Mouse (Mus musculus): Measurements from ENCODE around the gene Cog3. TPM values are rescaled to one million over a fixed set of nuclear protein-coding genes. Genes with fewer than 3 reads are reported as not detected.
"Not testable (repeated sequence)": the region's sequence is repeated elsewhere in the genome, so short reads cannot be mapped to it uniquely, and the experiment has no call there.

Gene Cog3
- polyA plus RNA-seq, 1 experiment, result 28.2 TPM

- Histone ChIP-seq H3K4me1 (ENCODE audit: control insufficient read depth, insufficient read depth, low read length) (no peaks in the 10 kb centered on the region), H3K4me3 (replicated peaks; ENCODE audit: insufficient read depth, low read depth, low read length) (no peak overlapping the region), H3K27ac (ENCODE audit: insufficient read depth, low read length) (no peak overlapping the region), H3K27me3 (ENCODE audit: control insufficient read depth, insufficient read depth, low read length) (no peaks in the 10 kb centered on the region)
- no peak for DNase-seq
- 85% methylated on average over 8 of the region's 8 CpGs for WGBS
- TF ChIP-seq CTCF (IDR thresholded peaks at IDR 0.05; ENCODE audit: borderline replicate concordance, insufficient read depth, low read depth, low read length) (no peak), POLR2A (IDR thresholded peaks at IDR 0.05; ENCODE audit: borderline replicate concordance, insufficient read depth, low read length) (no peak)
Measured at GRCm38 (mm10) chr14:75773431-75773830, 19.1 kb upstream of the Cog3 start.

- H3K4me1 ChIP-seq (ENCODE audit: control insufficient read depth, insufficient read depth, low read length); DNase-seq; H3K4me3 ChIP-seq (replicated peaks; ENCODE audit: insufficient read depth, low read depth, low read length); H3K27ac ChIP-seq (ENCODE audit: insufficient read depth, low read length); H3K27me3 ChIP-seq (ENCODE audit: control insufficient read depth, insufficient read depth, low read length): not testable (repeated sequence)
- 91% methylated on average over 3 of the region's 3 CpGs for WGBS
Measured at GRCm38 (mm10) chr14:75772407-75772806, 18.1 kb upstream of the Cog3 start.

- Histone ChIP-seq H3K4me3 (replicated peaks; ENCODE audit: insufficient read depth, low read depth, low read length) (no peak overlapping the region), H3K4me1 (ENCODE audit: control insufficient read depth, insufficient read depth, low read length) (no peaks in the 10 kb centered on the region), H3K27ac (ENCODE audit: insufficient read depth, low read length) (no peak overlapping the region), H3K27me3 (ENCODE audit: control insufficient read depth, insufficient read depth, low read length) (no peaks in the 10 kb centered on the region)
- 92% methylated on average over 8 of the region's 8 CpGs for WGBS
- no peak for TF ChIP-seq CTCF (IDR thresholded peaks at IDR 0.05; ENCODE audit: borderline replicate concordance, insufficient read depth, low read depth, low read length)
- no peak for TF ChIP-seq POLR2A (IDR thresholded peaks at IDR 0.05; ENCODE audit: borderline replicate concordance, insufficient read depth, low read length)
- no peak for DNase-seq
Measured at GRCm38 (mm10) chr14:75771101-75771501, 16.8 kb upstream of the Cog3 start.

GRCm38 (mm10) chr14:75769334-75769733 is 15.0 kb upstream of the Cog3 start:
- no peaks in the 10 kb centered on the region for H3K27me3 ChIP-seq (ENCODE audit: control insufficient read depth, insufficient read depth, low read length)
- H3K4me3 ChIP-seq (replicated peaks; ENCODE audit: insufficient read depth, low read depth, low read length), result no peak overlapping the region
- no peaks in the 10 kb centered on the region for H3K4me1 ChIP-seq (ENCODE audit: control insufficient read depth, insufficient read depth, low read length)
- 89% methylated on average over 9 of the region's 9 CpGs for WGBS
- DNase-seq, result no peak
- TF ChIP-seq CTCF (IDR thresholded peaks at IDR 0.05; ENCODE audit: borderline replicate concordance, insufficient read depth, low read depth, low read length), result no peak
- TF ChIP-seq POLR2A (IDR thresholded peaks at IDR 0.05; ENCODE audit: borderline replicate concordance, insufficient read depth, low read length), result no peak
- H3K27ac ChIP-seq (ENCODE audit: insufficient read depth, low read length), result no peak overlapping the region

GRCm38 (mm10) chr14:75768275-75768608 is 13.9 kb upstream of the Cog3 start:
- 2% methylated on average over 1 of the region's 1 CpGs for WGBS
- H3K4me1 ChIP-seq (ENCODE audit: control insufficient read depth, insufficient read depth, low read length), result no peaks in the 10 kb centered on the region
- no peak for DNase-seq
- no peak overlapping the region for H3K4me3 ChIP-seq (replicated peaks; ENCODE audit: insufficient read depth, low read depth, low read length)
- H3K27ac ChIP-seq (ENCODE audit: insufficient read depth, low read length), result no peak overlapping the region
- no peak for TF ChIP-seq POLR2A (IDR thresholded peaks at IDR 0.05; ENCODE audit: borderline replicate concordance, insufficient read depth, low read length)
- TF ChIP-seq CTCF (IDR thresholded peaks at IDR 0.05; ENCODE audit: borderline replicate concordance, insufficient read depth, low read depth, low read length), result no peak
- no peaks in the 10 kb centered on the region for H3K27me3 ChIP-seq (ENCODE audit: control insufficient read depth, insufficient read depth, low read length)

GRCm38 (mm10) chr14:75767492-75768274 is 13.4 kb upstream of the Cog3 start:
- Histone ChIP-seq H3K27me3 (ENCODE audit: control insufficient read depth, insufficient read depth, low read length) (no peaks in the 10 kb centered on the region), H3K27ac (ENCODE audit: insufficient read depth, low read length) (no peak overlapping the region), H3K4me3 (replicated peaks; ENCODE audit: insufficient read depth, low read depth, low read length) (no peak overlapping the region), H3K4me1 (ENCODE audit: control insufficient read depth, insufficient read depth, low read length) (no peaks in the 10 kb centered on the region)
- WGBS, result 49% methylated on average over 17 of the region's 17 CpGs
- DNase-seq, result peak; percentile 60 to 69
- TF ChIP-seq POLR2A (IDR thresholded peaks at IDR 0.05; ENCODE audit: borderline replicate concordance, insufficient read depth, low read length) (no peak), CTCF (IDR thresholded peaks at IDR 0.05; ENCODE audit: borderline replicate concordance, insufficient read depth, low read depth, low read length) (peak; percentile 83)

GRCm38 (mm10) chr14:75761028-75761805 is 6.9 kb upstream of the Cog3 start:
- no peaks in the 10 kb centered on the region for H3K27me3 ChIP-seq (ENCODE audit: control insufficient read depth, insufficient read depth, low read length)
- DNase-seq, result peak; percentile 35 to 56
- H3K27ac ChIP-seq (ENCODE audit: insufficient read depth, low read length), result no peak overlapping the region
- 60% methylated on average over 10 of the region's 10 CpGs for WGBS
- H3K4me3 ChIP-seq (replicated peaks; ENCODE audit: insufficient read depth, low read depth, low read length), result no peak overlapping the region
- TF ChIP-seq CTCF (IDR thresholded peaks at IDR 0.05; ENCODE audit: borderline replicate concordance, insufficient read depth, low read depth, low read length) (peak; percentile 70), POLR2A (IDR thresholded peaks at IDR 0.05; ENCODE audit: borderline replicate concordance, insufficient read depth, low read length) (no peak)
- peaks cover 8% of the 10 kb centered on the region; the same call in 1 of the 2 replicates for H3K4me1 ChIP-seq (ENCODE audit: control insufficient read depth, insufficient read depth, low read length)

- Histone ChIP-seq H3K4me1 (ENCODE audit: control insufficient read depth, insufficient read depth, low read length) (peaks cover 8% of the 10 kb centered on the region; the same call in 1 of the 2 replicates), H3K27me3 (ENCODE audit: control insufficient read depth, insufficient read depth, low read length) (no peaks in the 10 kb centered on the region), H3K4me3 (replicated peaks; ENCODE audit: insufficient read depth, low read depth, low read length) (no peak overlapping the region), H3K27ac (ENCODE audit: insufficient read depth, low read length) (peak overlapping the region; percentile 62)
- 10% methylated on average over 7 of the region's 7 CpGs for WGBS
- TF ChIP-seq POLR2A (IDR thresholded peaks at IDR 0.05; ENCODE audit: borderline replicate concordance, insufficient read depth, low read length) (peak; percentile 10; the same call in 1 of the 2 replicates), CTCF (IDR thresholded peaks at IDR 0.05; ENCODE audit: borderline replicate concordance, insufficient read depth, low read depth, low read length) (no peak)
- DNase-seq, result peak; percentile 83 to 94
Measured at GRCm38 (mm10) chr14:75758401-75758800, 4.1 kb upstream of the Cog3 start.

Measured in cerebellum, adult 2 months (tissue).